Mouse (Mus musculus) forelimb bud, embryonic 11.5 days (tissue): Measurements from ENCODE around the gene Rapgef3.
A peak's percentile ranks its signal among the peaks of the same experiment; 100 is the strongest.

ENCODE experiments used
- DNase-seq: peaks from one replicate; pipeline ENCODE4 v3.0.0-alpha.2; 2012; ENCODE audit warnings: low read depth, low spot score

The Rapgef3 gene

DNA sequence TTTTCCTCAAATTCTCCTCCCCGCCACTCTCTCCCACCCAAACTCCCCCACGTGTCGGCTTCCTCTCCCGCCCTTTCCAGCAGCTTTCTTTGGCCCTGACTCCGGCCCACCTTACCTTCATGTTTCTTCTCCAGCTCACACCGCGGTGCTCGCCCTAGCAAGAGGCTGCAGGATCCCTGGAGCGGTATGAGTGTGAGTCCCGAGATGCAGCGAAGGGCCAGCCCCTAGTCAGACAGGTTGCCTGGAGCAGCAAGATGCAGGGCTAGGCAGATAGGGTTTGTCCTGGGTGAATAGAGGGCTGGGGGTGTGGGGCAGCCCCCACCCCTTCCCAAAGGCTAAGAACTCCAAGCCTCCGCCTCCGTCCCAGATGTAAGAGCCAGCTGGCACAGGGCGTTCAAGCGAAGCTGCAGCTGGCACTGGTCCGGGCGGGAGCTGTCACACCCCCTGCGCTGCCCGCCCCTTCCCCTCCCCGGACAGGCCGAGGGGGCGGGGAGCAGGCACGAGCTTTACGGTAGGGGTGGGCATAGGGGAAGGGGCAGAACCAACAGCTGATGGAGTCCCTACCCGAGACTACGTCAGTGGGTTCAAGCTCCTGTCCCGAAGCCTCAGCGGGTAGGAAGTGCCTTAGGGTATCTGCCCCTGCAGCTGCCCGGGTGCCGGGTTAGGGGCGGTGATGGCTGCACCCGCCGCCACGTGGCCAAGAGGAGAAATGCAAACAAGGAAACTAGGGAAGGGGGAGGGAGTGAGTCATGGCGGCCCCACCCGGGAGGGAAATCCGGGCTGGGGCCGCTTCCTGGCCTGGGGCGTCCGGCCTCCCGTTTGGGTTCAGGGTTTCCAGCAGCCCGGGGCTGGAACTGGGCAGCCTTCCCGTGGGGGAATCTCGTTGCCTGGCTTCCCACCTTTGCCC lies at the start of gene Rapgef3:
Gene Rapgef3 (minus strand): TSS at position 693 of the 907 bp plus-strand sequence.
- DNase-seq: peak; percentile 70

DNA sequence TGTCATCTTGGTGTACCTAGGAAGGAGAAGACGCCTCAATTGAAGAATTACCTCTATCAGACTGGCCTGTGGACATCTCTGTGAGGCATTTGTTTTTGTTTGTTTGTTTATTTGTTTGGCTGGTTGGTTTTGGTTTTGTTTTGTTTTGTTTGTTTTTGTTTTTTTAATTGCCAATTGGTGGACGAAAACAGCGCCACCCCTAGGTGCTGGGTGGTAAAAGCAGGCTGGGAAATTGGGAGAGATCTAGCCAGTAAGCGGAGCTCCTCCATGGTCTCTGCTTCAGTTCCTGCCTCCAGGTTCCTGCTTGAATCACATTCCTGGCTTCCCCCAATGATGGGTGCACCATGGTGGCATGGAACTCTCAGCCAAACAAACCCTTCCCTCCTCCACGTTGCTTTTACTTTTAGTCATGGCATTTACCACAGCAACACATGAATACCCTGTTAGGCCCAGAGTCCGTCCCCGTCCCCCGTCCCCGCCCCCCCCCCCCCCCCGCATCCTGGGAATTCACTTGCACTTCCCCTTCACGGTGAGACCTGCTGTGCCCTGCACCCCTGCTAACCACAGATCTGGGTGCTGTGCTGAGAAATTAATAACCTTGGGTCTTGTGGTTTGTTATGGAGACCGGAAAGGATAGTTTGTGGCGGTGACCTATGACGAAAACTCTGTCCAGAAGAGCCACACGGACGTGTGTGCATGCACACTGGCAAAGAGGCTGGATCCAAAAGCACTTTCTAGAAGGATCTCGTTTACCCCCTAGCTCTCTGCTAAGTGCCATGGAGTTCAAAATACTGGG lies 48.6 kb upstream of the Rapgef3 start:
- DNase-seq: no peak

DNA sequence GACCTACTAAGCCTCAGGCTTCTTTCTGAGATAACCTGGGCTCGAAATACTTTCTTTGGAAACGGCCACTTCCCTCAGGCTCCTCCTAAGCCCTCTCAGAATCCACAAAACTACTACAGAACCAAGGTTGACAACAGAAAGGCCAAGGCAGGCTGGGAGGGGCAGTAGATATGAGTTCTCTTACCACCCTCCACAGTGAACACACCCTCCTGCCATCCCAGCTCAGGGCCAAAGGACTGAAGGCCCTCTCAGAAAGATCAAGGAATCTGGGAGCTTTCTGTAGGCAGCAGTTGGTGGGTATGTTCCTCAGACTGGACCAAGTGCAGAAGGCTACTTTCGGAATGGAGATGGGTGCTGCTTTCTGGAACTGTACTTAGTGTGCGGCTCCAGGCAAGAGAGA lies 47.5 kb upstream of the Rapgef3 start:
- no peak for DNase-seq

DNA sequence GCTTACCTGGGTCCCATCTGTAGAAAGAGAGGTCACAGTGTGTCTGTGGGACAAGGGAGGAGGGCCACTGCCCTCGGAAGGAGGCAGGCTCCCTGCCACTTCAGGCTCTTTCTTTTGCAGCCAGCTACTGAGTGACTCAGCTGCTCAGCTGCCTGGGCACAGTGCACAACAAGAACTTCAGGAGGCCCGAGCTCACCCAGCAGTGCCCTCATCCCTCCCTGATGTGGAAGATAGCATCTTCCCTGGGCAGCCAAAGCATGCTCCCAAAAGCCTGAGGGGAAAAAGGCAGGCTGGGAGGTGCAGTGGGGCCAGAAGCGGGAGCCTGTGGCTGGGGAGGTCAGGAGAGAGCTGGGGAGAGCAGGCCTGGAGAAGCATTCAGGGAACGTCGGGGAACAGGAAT lies 46.9 kb upstream of the Rapgef3 start:
- DNase-seq: no peak

DNA sequence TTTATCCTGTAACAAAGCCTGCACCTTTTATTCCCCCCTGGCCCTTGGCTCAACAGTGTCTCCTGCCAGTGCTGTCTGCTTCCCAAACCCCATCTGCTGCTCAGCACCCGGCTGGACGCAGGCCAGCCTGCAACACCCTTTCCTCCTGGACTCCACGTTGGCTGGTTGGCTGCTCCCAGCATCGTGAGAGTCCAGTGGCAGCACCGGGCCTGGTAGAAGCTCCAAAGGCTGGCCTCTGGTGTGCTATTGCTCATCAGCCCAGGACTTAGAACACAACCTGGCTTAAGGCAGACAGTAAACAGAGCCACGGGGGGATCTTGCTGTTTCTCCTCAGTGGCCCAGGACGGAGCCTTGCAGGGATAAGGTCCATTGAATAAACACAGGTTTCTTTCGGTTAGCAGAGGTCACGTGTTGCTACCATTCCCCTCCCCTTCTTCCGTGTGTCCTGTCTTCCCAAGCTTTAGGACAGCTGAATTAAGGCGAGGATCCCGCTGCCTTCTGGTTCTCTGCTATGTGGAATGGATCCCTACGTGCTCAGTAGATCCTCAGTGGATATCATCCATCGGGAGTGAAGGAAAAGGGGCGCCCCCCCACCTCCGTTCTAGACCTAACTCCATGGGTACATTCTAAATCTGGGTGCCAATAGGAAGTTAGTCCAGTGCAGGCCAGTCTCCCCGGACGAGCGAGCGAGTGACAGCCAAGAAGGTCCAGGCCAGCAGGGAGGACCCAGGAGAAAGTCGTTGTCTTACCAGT lies 45.9 kb upstream of the Rapgef3 start:
- DNase-seq: no peak

DNA sequence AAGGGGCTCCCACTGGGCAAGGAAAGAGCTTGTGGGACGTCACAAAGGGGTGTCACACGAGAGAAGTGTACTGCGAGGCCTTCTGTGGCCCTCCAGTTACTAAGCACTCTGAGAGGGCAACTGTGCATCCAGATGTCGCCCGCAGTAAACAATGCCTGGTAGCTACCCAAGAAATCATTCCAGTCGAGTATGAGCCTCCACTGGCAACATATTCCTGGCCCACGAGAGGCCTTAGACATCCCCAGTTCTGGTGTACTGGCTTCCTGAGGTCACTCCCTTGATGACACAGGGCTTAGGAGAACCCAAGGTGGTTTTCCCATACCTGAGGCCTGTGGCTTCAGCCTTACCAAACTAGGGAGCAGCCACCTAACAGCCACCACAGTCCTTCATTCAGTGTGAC lies 45.1 kb upstream of the Rapgef3 start:
- no peak for DNase-seq

DNA sequence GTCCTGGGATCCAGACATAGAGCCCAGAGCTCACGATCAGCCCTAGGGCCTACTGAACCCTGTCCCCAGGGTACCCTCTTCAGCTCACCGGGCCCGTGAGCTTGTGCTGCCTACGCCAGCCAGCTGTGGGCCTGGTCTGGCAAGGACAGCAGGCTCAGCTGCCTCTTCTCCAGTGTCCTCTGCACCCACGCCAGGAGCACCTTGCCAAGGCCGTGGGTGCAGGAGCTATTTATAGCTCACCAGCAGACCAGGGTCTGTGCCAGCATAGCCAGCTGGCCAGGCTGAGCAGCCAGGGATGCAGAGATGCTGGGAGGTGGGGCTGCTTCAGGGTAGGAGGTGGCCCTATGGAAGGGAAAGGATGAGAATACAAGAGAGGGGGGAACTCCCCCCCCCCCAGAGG lies 44.4 kb upstream of the Rapgef3 start:
- no peak for DNase-seq

DNA sequence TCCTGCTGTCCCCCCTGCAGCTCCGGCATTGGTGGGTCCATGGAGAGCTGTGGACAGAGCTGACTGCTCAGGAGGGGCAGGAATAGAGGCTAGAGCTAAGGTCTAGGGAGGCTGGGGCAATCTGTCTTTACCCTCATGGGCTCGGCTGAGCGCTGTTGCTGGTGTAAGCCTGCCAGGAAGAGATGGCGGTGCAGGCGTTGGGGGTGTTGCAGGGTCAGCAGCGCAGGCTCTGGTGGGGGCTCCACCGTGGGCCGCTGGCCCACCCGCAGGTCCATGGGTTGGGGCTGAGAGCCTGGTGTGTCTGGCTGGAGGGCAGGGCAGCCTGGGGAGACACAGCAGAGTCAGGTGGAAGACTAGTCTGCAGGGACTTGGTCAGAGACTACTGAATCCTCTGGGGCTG lies 43.5 kb upstream of the Rapgef3 start:
- no peak for DNase-seq

DNA sequence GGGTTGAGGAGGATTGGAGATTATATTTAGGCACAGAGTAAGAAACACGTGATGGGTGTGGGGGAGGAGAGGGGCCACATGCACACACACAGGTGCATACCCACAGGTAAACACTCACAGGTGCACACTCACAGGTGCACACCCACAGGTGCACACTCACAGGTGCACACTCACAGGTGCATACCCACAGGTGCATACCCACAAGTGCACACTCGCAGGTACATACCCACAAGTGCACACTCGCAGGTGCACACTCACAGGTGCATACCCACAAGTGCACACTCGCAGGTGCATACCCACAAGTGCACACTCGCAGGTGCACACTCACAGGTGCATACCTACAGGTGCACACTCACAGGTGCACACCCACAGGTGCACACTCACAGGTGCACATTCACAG lies 42.6 kb upstream of the Rapgef3 start:
- DNase-seq: no peak

DNA sequence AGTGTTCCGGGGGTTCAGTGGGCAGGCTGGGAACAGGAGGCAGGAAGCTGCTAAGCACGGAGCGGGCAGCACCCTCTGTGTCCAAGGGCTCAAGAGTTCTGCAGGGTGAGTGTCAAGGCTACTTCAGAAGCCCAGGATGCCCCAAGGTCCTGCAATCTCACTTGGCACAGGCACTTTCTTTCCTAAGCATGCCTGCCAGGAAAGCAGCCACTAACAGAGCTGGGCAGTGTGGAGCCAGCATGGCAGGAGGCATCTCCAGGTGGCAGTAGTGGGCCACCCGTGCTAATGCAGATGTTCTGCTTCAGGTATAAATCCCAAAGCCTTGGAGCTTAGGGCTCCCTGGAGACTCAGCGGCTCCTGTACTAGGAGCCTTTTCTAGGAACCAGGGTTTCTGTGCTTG lies 42.2 kb upstream of the Rapgef3 start:
- DNase-seq: no peak

DNA sequence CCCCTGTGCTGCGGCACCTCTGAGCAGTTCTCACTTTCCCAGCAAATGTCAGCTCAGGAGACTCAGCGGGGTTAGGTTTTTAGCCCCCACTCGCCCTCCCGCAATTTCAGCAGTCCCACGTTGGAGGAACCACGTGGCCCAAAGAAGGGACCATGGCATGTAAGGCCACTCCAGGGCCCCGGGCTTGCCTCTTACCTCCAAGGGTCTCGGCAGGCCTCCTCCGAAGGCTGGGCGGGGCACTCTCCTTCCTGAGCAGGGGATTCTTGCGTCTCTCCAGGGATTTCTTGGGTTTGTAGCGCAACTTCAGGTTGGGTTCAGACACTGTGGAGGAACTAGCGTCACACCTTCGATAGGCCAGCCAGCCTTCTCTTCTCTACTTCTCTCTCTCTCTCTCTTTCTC lies 41.4 kb upstream of the Rapgef3 start:
- no peak for DNase-seq

DNA sequence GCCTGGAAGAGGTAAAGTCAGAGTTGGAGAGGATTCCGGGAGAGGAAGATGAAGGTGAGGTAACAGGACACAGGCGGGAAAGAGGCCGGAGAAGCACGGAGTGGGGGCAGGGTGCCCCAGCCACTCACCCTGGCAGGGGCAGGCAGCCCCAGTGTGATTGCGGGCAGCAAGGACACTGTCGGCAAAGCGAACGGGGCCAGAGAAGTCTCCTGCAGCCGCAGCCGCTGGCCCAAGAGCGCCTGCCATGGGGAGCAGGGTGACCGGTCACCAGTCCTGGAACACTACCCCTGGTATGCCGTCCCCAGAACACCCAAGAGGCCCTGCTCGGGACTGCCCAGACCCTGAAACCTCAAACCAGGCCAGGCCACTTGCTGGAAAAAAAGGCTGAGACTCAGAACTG lies 40.8 kb upstream of the Rapgef3 start:
- no peak for DNase-seq

DNA sequence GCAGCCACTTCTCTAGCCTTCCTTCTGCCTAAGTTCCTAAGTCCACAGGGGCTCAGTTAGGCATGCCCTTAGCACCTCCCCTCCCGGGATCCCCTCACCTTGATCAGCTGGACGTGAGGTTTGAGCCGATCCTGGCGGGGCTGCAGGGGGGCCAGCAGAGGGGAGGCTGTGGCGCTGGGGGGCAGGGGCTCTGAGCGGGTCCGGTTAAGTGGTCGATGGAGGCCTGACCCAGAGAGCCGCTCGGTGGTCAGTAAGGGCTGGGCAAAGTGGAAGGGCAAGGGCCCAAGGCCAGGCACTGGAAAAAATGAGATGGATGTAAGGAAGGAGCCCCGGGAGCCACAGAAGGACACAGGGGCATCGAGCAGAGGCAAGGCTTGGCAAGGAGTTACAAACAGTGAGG lies 40.1 kb upstream of the Rapgef3 start:
- DNase-seq: no peak

DNA sequence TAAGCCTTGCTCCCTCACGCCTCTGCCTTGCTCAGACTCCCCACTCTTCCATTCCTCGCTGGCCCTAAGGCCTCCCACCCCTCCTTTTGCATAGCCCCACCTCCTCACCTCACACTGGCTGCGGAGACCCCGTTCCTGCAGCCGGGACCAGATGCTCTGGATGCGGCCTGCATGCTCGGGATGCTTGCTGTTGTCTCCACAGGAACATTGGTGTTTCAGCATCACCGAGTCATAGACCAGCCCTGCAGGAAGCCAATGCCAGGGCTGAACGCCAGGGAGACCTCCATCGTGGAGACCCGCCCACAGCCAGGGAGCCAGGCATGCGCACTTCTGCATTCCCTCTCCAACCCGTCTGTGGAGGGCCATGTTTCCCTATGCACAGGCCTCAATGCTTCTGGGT lies 34.8 kb upstream of the Rapgef3 start:
- DNase-seq: peak; percentile 53

DNA sequence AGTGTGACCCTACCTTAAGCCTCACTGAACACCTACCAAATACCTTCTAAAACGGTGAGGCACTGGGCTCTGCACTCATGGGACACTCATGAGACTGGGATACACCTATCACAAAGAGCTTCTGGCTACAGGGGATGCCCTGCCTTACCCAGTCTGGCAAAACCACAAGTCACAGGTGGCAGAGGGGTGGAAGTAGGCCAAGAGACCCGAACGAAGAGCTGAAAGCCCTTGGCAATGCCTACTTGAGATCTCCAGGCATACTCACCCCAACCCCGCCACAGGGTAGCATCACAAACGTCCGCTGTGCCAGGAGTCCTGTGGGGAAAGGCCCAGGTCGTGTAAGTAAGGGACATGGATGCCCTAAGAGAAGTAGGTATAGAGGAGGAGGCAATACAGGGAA lies 34.0 kb upstream of the Rapgef3 start:
- no peak for DNase-seq

DNA sequence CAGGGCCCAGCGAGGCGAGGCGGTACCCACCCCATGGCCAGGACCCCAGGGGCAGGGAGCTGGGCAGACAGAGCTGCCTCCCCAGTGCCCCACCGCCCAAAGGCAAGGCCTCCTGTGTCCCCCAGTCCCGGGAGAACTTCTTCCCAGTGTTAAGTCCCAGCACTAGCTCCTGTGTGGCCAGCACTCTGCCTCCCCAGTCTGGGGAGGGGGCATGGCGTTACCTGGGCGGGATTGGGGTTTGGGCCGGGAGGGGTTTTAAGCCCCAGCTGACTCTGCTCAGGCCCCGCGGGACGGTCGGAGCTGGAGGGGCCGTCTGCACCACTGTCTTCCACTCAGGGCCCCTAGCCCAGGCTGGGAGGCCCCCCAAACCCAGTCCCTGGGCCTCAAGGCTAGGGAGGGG lies 33.1 kb upstream of the Rapgef3 start:
- no peak for DNase-seq

DNA sequence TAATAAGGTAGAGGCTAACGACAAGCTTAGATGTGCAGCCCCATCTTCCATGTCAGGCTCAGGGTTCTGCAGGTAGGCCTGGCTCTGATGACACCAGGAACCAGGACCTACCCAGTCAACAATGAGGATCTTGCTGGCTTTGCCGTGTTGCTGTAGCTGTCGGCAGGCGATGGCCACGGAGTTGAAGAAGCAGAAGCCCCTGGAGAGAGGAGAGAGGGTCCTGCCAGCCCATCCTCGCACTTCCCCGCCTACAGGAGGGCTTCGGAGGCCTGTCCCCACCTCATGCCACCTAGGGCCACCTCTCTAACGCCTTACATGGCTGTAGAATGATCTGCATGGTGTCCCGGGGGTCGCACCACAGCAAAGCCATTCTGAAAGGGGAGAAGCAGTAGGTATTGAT lies 31.7 kb upstream of the Rapgef3 start:
- DNase-seq: no peak

DNA sequence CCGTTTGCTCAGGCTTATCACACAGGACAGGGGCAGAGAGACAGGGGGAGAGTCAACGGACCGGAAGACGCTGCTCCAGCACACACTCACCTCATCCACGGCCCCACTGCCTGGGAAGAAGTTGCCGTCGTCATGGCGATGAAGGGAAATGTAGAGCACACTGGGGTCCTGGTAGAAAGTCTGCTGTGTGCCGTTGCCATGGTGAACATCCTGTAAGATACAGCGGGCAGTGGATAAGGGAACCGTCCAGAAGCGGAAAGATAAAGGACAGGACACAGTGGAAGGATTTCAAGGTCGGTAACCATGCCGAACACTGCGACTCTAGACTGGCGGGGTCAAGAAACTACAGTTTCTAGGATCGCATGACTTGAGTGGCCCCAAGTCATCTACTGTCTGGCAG lies 30.4 kb upstream of the Rapgef3 start:
- no peak for DNase-seq

DNA sequence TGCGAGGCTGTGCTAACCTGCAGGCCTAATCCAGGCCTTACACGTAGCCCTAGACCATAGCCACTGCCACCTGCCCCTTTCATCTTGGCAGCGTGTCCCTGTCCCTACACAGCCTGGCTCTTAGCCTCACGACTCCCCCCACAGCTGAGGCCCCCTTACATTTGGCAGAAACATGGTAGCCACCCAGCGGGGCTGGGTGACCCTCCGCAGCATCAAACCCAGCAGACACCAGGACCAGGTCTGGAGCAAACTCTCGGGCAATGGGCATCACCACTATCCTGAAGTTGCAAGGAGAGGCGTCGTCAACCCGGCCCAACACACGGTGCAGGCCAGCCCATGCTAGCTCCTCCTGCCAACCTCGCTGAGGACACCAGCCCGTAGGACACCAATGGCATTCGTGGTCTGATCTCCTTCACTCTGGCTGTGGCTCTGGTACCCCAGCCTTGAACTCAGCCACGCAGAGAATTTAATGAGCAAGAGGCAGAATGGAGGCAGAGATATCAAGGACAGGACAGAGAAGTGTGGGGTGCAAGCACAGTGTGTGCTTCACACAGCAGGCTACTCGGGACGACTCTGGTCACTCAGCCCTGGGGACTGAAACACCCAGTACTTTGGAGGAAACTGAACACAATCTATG lies 29.0 kb upstream of the Rapgef3 start:
- DNase-seq: no peak

DNA sequence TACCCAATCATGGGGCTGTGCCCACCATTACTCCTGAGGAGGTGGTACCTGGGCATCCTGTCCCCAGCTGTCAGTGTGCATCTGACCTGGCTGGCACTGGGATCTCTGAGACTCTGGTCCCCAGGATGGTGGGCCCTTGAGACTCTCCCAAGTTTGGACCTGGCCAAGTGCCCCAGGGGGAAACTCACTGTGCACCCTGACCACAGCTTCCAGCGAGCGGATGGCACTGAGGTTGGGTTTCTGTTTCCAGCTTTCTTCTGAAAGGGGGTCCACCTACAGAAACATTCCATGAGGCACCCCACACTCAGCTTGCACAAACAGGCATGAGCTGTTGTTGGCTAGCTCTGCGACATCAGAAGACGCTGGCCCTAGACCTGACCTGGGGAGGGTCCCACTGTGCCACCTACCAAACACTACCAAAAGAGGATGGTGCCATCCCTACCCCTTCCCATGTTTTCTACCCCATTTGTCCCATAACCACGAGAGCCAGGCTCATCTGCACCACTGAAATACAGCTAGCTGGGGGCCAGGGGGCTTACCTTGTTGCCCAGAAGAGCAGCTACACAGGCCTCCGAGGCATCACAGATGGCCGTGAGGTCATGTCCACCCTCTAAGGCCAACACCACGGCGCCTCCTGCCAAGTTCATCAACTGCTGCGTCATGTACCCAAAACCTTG lies 27.9 kb upstream of the Rapgef3 start:
- DNase-seq: no peak

DNA sequence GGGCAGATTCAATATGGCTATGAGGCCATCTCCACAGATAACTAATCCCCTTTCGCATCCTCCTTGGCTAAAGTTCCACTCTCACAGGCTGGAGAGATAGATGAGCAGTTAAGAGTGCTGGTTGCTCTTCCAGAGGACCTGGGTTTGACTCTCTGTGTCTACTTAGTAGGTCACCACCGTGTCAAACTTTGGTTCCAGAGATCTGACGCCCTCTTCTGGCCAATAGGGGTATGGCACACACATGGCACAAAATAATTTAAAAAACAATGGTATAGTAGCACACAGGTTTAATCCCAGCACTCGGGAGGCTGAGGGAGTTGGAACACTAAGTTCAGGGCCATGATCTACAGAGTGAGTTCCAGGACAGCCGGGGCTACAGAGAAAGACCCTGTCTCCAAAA lies 26.5 kb upstream of the Rapgef3 start:
- no peak for DNase-seq
